Mouse (Mus musculus) ES-E14 (cell line): ENCODE results near the gene Cd80.

Source experiments
- CHD2 ChIP-seq: IDR thresholded peaks from 2 replicates; pipeline ENCODE4 v1.6.1; 2014; ENCODE audit warnings: mild to moderate bottlenecking, low read depth, low read length, inconsistent platforms
- HCFC1 ChIP-seq: IDR thresholded peaks from 2 replicates; pipeline ENCODE4 v1.6.1; 2012; ENCODE audit warnings: low read length, inconsistent platforms, borderline replicate concordance; ENCODE audit not compliant: insufficient read depth
- MAFK ChIP-seq: IDR thresholded peaks from 2 replicates; pipeline ENCODE4 v1.6.1; 2014; ENCODE audit warnings: mild to moderate bottlenecking, low read depth, low read length, inconsistent platforms; ENCODE audit not compliant: insufficient read depth
- ZC3H11A ChIP-seq: IDR thresholded peaks from 2 replicates; pipeline ENCODE4 v1.6.1; 2012; ENCODE audit warnings: low read depth, mild to moderate bottlenecking, inconsistent platforms, low read length, borderline replicate concordance
- ZNF384 ChIP-seq: IDR thresholded peaks from 2 replicates; pipeline ENCODE4 v1.6.1; 2012; ENCODE audit warnings: low read depth, low read length, inconsistent platforms

DNA sequence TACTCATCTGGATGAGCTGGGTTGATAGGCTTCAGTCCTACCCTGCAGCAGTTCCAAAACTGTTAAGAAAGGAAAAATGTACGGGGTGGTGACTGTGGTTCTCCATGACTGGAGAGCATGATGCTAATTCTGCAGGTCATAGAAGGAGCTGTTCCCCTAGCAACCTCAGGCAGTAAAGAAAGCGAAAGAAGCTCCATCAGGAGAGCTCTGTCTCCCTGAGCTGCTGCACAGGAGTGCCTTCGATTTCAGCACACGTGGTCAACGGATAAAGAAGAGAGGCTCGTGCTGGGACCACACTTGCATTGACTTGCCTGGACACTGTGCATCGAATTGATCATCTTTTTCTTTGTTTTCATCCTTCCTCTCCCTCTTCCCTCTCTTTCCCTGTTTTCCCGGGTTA lies 13.1 kb upstream of the Cd80 start:
- TF ChIP-seq MAFK, result no peak
- TF ChIP-seq CHD2, result no peak
- TF ChIP-seq ZNF384, result no peak
- TF ChIP-seq ZC3H11A, result no peak
- no peak for TF ChIP-seq HCFC1
